Mouse (Mus musculus) heart, adult 8-10 months (tissue): ENCODE measurements at regions not wholly inside any gene's neighbourhood (a gene's known extent, or its start where the extent isn't known, plus 50 kb on each side); places are given as distances from the start of the nearest gene placed in this dataset.

Experiments used
- DNase-seq: peaks from one replicate; pipeline ENCODE4 v3.0.0; 2022; ENCODE audit warnings: low spot score

GRCm38 (mm10) chr11:30710266-30710665 is 60.9 kb upstream of the Acyp2 start:
- no peak for DNase-seq

GRCm38 (mm10) chr11:30720803-30721202 is 50.7 kb upstream of the Psme4 start:
- peak; percentile 48 for DNase-seq
